Mouse (Mus musculus) mouse trophoblast stem cell (cell line): ENCODE data around the gene Srek1.

Source experiments
- in situ Hi-C, 2 experiments: fragments of 300-500 bp; cut with MseI, MboI; formaldehyde crosslinking; loops; 2 replicates in 1 of 2; 3 replicates in 1 of 2; pipeline ENCODE4 v1.15.1; 2025

Gene Srek1

DNA sequence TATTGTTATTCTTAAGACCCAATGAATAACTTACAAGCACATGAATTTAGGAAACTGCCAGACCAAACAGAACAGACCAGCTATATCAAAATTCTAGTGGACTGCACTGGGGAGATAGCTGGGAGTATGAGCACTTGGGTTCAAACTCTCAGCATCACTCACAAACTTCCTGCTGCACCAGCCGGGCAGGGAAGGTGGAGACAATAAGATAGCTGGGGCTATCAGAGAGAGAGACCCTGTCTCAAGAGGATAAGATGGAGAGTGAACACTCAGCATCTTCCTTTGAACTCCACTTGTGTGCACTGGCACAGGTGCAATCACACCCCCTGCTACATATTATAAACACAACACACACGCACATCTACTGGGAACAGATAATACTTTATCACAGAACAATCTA lies 47.5 kb downstream of the Srek1 start:
- in situ Hi-C loops = no loop called here

- in situ Hi-C loops = no loop called here
These were observed 62.9 kb downstream of the Srek1 start for GRCm38 (mm10) chr13:103711406-103712025.

DNA sequence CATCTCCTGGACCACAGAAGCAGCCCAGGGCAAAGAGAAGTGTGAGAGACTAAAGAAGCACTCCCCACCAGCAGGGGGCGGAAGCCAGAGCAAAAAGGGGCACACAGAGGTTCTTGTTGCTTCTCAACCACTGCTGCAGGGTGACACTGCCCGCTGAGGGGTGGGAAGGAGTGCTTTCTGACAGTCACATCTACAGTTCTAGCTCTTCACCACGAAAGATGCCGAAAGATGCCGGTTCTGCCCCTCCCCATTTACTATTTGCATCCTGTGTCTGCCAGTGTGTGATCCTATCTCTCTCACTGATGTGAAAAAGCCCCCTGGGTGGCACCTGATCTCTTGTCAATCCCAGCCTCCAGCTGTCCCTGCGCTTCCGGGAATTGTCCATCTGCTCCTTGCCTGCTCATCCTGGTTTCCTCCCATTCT lies 64.0 kb downstream of the Srek1 start:
- in situ Hi-C loops = no loop called here

DNA sequence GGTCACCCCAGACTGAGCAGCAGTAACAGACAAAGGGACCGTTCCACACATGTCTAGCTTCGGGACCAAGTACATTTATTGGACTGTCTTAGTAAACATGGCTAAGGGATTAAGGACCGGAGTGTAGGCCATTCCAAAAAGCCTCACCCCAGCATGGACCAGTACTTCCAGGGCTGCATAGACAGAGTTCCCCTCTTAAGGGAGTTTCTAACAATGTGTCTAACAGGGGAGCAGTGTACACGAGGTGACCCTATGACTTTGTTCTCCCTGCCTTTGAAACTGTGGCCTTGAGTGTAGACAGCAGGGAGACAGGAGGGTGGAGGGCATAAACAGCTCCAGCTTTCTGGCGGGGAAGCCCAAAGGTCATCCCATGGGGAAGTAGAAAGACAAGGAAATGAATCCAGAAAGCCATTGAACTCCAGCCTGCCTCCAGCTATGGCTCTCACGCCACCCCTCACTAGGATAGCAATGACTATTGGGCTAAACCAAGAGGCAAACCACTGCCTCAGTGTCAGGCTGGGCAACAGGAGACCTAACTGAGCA lies 68.9 kb downstream of the Srek1 start:
- in situ Hi-C loops = no loop called here

DNA sequence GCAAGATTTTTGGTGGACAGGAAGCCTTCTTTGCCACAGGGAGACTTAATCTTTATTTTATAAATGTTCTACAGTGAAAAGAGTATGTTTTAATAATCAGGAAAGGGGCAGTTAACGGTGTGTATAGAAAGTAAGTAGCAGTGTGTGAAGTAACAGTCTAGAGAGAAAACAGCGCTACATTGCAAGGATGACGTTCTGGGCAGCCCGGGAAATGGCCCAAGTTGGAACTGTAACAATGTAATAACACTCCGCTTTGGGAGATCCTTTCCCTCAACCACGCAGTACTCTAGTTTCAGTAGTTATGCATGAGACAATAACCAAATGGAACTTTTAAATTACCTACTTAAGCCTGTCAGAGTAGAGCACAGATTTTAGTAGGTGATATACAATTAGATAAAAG lies 70.6 kb downstream of the Srek1 start:
- in situ Hi-C loops = no loop called here

GRCm38 (mm10) chr13:103703386-103703785 lies 71.0 kb downstream of the Srek1 start:
- in situ Hi-C loops = no loop called here

GRCm38 (mm10) chr13:103702266-103702665 lies 72.1 kb downstream of the Srek1 start:
- in situ Hi-C loops = no loop called here

DNA sequence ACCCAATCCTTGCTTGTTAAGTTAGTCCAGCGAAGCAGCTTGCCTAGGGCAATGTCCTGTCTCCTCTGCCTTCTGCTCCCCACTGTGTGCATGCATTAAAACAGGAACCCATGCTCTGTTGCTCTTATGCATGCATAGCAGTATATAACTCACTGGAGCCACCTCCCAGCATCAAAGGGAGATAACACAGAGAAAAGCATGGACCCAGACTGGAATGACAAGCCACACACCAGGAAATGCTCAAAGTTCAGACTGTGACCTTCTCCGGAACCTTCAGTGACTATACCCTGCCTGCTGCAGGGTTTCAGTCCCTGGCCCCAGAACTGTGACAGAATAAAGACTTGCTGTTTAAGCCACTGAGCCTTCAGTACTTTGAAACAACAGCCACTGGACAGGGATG lies 73.7 kb downstream of the Srek1 start:
- in situ Hi-C loops = no loop called here

DNA sequence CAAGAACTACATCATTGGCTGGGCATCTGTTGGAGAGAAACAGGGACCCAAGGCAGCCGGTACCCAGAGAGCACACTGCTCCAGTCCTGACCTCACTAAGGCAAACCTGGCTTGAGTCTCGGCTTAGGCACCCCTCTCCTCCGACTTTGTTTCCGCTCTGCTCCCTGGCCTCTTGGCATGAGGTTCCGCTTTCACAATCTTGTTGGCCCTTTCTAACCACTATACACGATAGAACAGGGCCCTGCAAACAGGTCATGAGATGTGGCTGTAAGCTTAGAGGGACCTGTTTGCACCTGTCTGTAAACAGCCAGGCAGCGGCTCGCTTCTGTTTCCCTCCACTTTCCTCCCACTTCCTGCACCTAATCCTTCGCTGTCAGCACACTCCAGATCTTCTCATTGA lies 76.4 kb downstream of the Srek1 start:
- in situ Hi-C loops = no loop called here

DNA sequence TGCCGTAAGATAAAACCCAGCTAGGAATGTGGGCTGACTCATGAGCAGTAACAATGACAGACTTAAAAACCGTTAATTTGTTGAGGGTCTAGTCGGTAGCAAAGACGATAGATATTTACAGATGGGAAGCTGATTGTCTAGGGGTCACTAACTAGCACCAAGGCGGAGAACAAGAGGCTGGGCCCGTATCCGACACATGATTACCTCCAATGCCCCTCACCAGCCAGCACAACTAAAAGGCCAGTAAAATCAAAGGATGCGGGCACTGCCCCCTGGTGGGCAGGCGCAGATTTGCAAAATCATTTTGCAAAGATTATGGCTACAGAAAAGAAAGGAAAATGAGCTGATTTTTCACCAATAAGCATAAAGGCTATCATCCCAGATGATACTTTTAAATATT lies 78.2 kb downstream of the Srek1 start:
- in situ Hi-C loops = no loop called here

DNA sequence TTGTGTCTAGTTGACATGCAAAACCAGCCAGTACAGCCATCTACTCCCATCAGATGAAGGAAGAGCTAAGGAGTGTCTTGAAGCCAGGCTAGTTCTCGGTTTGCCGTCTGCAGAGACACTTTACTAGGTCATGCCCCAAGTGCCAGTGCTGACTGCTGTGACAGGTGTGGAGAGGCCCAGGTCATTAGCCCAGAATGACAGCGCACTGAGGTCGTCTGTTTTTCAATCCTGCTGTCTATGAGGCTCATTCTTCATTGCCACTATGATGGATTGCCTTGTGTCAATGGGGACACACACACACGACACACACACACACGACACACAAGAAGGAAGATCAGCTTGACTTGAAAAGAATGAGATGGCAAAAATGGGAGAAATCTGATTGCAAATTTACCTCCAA lies 79.0 kb downstream of the Srek1 start:
- in situ Hi-C loops = no loop called here
